Mouse (Mus musculus): ENCODE results near the gene Cdkl4. TPM values are rescaled to one million over a fixed set of nuclear protein-coding genes. Genes with fewer than 3 reads are reported as not detected.

Gene Cdkl4
- total and polyA plus RNA-seq, 2 experiments from 2014 or later, result 5.4 to 6.9 TPM

DNA sequence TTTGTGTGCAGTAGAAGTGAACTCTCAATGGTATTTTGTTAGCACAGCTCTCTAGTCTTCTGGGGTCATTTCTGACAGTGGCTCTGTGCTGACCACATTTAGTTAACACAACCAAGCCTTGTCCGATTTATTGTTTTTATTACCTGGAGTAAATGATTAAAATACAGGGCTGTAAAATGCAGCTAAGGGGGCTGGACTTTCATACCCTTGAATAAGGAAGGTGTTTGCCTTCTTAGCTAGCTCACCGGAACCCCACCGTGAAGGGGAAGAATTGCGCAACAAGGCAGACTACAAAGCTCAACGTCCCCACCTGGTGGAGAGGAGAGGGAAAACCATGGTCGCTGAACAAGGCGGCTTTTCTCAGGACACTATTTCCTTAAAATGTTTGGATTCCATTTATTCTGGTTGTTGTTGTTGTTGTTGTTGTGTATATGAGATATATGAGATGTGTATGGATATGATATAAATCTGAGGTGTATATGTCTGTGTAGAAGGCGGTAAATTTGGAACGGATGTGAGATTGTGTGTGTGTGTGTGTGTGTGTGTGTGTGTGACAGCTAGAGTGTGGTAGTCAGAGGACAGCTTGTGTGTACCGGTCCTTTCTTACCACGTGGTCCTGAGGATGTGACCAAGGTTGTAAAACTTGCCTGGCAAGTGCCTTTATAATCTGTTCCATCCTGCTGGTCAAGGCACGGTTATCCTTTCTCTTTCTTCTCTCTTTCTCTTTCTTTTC is 16.8 kb downstream of the Cdkl4 start:
- 24% methylated on average over 12 of the region's 12 CpGs for WGBS
- Histone ChIP-seq H3K27me3 (ENCODE audit: insufficient read depth, low read length) (no peaks in the 10 kb centered on the region), H3K36me3 (ENCODE audit: insufficient read depth, low read length) (no peaks in the 10 kb centered on the region), H3K4me1 (ENCODE audit: insufficient read depth, low read length) (no peaks in the 10 kb centered on the region), H3K9me3 (ENCODE audit: low read length) (no peaks in the 10 kb centered on the region), H3K4me3 (ENCODE audit: low read depth, low read length) (no peak overlapping the region), H3K27ac (ENCODE audit: low read depth, low read length) (no peak overlapping the region), H3K4me2 (ENCODE audit: low read depth, low read length, poor library complexity, severe bottlenecking) (no peak overlapping the region; the same call in 1 of the 2 replicates), H3K9ac (replicated peaks; ENCODE audit: low read length, poor library complexity, severe bottlenecking) (no peak overlapping the region)
- ATAC-seq (ENCODE audit: low FRiP score) (peak; percentile 49; the same call in 1 of the 2 replicates), DNase-seq (ENCODE audit: low spot score) (peak; percentile 83)
- peak; percentile 96 for TF ChIP-seq CTCF (IDR thresholded peaks at IDR 0.05)

GRCm38 (mm10) chr17:80559745-80560144 is 17.9 kb downstream of the Cdkl4 start:
- ATAC-seq (ENCODE audit: low FRiP score), result no peak
- H3K27ac ChIP-seq (ENCODE audit: low read depth, low read length), result no peak overlapping the region
- peak; percentile 15; the same call in 1 of the 2 replicates for TF ChIP-seq CTCF (IDR thresholded peaks at IDR 0.05)
- no peaks in the 10 kb centered on the region for H3K9me3 ChIP-seq (ENCODE audit: low read length)
- no peaks in the 10 kb centered on the region for H3K4me1 ChIP-seq (ENCODE audit: insufficient read depth, low read length)
- H3K36me3 ChIP-seq (ENCODE audit: insufficient read depth, low read length), result no peaks in the 10 kb centered on the region
- no peak overlapping the region for H3K9ac ChIP-seq (replicated peaks; ENCODE audit: low read length, poor library complexity, severe bottlenecking)
- no peak for DNase-seq (ENCODE audit: low spot score)
- no peaks in the 10 kb centered on the region for H3K27me3 ChIP-seq (ENCODE audit: insufficient read depth, low read length)
- H3K4me3 ChIP-seq (ENCODE audit: low read depth, low read length), result no peak overlapping the region
- H3K4me2 ChIP-seq (ENCODE audit: low read depth, low read length, poor library complexity, severe bottlenecking), result no peak overlapping the region
- 85% methylated on average over 4 of the region's 4 CpGs for WGBS

- no peaks in the 10 kb centered on the region for H3K27me3 ChIP-seq (ENCODE audit: insufficient read depth, low read length)
- H3K36me3 ChIP-seq (ENCODE audit: insufficient read depth, low read length), result no peaks in the 10 kb centered on the region
- H3K4me1 ChIP-seq (ENCODE audit: insufficient read depth, low read length), result no peaks in the 10 kb centered on the region
- no peak overlapping the region for H3K27ac ChIP-seq (ENCODE audit: low read depth, low read length)
- peak; percentile 56 for DNase-seq (ENCODE audit: low spot score)
- no peak overlapping the region for H3K9ac ChIP-seq (replicated peaks; ENCODE audit: low read length, poor library complexity, severe bottlenecking)
- no peaks in the 10 kb centered on the region for H3K9me3 ChIP-seq (ENCODE audit: low read length)
- H3K4me3 ChIP-seq (ENCODE audit: low read depth, low read length), result no peak overlapping the region
- WGBS, result 38% methylated on average over 11 of the region's 11 CpGs
- no peak overlapping the region for H3K4me2 ChIP-seq (ENCODE audit: low read depth, low read length, poor library complexity, severe bottlenecking)
- peak; percentile 57 for TF ChIP-seq CTCF (IDR thresholded peaks at IDR 0.05)
- no peak for ATAC-seq (ENCODE audit: low FRiP score)
Measured at GRCm38 (mm10) chr17:80559050-80559449, 18.6 kb downstream of the Cdkl4 start.

- Histone ChIP-seq H3K36me3 (ENCODE audit: insufficient read depth, low read length) (no peaks in the 10 kb centered on the region), H3K27ac (ENCODE audit: low read depth, low read length) (no peak overlapping the region), H3K9ac (replicated peaks; ENCODE audit: low read length, poor library complexity, severe bottlenecking) (no peak overlapping the region), H3K4me1 (ENCODE audit: insufficient read depth, low read length) (no peaks in the 10 kb centered on the region), H3K4me2 (ENCODE audit: low read depth, low read length, poor library complexity, severe bottlenecking) (no peak overlapping the region), H3K27me3 (ENCODE audit: insufficient read depth, low read length) (no peaks in the 10 kb centered on the region), H3K9me3 (ENCODE audit: low read length) (no peaks in the 10 kb centered on the region), H3K4me3 (ENCODE audit: low read depth, low read length) (no peak overlapping the region)
- WGBS, result 76% methylated on average over 14 of the region's 14 CpGs
- DNase-seq (ENCODE audit: low spot score), result no peak
- ATAC-seq (ENCODE audit: low FRiP score), result no peak
- TF ChIP-seq CTCF (IDR thresholded peaks at IDR 0.05), result no peak
Measured at GRCm38 (mm10) chr17:80558583-80558982, 19.0 kb downstream of the Cdkl4 start.

DNA sequence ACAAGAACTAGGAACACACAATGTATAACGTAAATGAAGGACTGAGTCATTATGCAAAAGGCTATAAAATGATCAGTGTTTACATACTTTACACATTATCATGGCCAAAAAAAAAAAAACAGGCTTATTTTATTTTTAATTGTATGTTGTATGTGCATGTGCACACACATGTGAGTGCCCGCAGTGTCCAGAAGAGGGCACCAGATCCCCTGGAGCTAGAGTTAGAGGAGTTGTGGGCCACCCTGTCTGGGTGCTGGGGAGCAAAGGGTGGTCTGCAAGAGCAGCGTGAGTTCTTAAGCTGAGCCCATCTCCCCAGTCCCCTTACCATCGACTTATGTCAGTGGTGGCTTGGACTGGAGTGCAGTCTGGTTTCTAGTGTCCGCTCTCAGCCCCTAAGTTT is 20.2 kb downstream of the Cdkl4 start:
- ATAC-seq (ENCODE audit: low FRiP score) (no peak), DNase-seq (ENCODE audit: low spot score) (no peak)
- Histone ChIP-seq H3K36me3 (ENCODE audit: insufficient read depth, low read length) (no peaks in the 10 kb centered on the region), H3K4me3 (ENCODE audit: low read depth, low read length) (no peak overlapping the region), H3K4me2 (ENCODE audit: low read depth, low read length, poor library complexity, severe bottlenecking) (no peak overlapping the region), H3K27me3 (ENCODE audit: insufficient read depth, low read length) (no peaks in the 10 kb centered on the region), H3K27ac (ENCODE audit: low read depth, low read length) (no peak overlapping the region), H3K9me3 (ENCODE audit: low read length) (no peaks in the 10 kb centered on the region), H3K4me1 (ENCODE audit: insufficient read depth, low read length) (no peaks in the 10 kb centered on the region), H3K9ac (replicated peaks; ENCODE audit: low read length, poor library complexity, severe bottlenecking) (no peak overlapping the region)
- TF ChIP-seq CTCF (IDR thresholded peaks at IDR 0.05), result peak; percentile 26; the same call in 1 of the 2 replicates
- WGBS, result 95% methylated on average over 5 of the region's 5 CpGs

All from midbrain, postnatal 0 days (tissue).